Mouse (Mus musculus): ENCODE data around the gene Palld. TPM values are rescaled to one million over a fixed set of nuclear protein-coding genes. Genes with fewer than 3 reads are reported as not detected.

Gene Palld
- total and polyA plus RNA-seq, 3 experiments: 0.87 to 7.1 (median 2.6) TPM

DNA sequence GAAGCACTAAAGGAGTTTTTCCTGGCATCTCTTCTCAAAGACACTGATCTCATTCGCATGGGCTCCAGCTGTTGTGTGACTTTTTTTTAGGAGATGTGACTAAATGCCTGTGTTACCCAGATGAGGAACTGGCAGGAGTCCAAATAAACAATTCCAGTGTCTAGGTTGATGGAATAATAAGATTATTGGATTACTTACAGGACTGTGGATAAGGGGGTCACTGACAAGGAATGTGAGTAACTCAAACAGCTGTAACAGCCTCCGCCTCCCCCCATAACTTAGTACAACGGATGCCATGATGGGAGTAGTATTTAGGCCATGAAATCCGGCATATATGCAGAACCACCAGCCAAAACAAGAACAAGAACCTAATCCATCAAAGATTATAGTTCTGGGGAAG lies 14.8 kb upstream of the Palld start:
- DNase-seq (ENCODE audit: extremely low read depth): no peak
- H3K27me3 ChIP-seq (replicated peaks): no peaks in the 10 kb centered on the region
- H3K9ac ChIP-seq (ENCODE audit: insufficient read depth, low read depth): no peak overlapping the region
- no peaks in the 10 kb centered on the region for H3K4me1 ChIP-seq (ENCODE audit: control insufficient read depth in 1 of 2, insufficient read depth in 2 of 2)
- no peak overlapping the region for H3K27ac ChIP-seq (ENCODE audit: insufficient read depth, low read depth)
- H3K36me3 ChIP-seq (replicated peaks in 1 of 2; ENCODE audit: control insufficient read depth in 1 of 2, insufficient read depth in 1 of 2, low read length in 1 of 2): no peaks in the 10 kb centered on the region
- H3K9me3 ChIP-seq (replicated peaks; ENCODE audit: low read length): no peaks in the 10 kb centered on the region
- in situ Hi-C loops (cut with MboI; ENCODE audit: low pct_ligation_motif_present, low pct_unique_long_range_greater_than_20kb, low sequenced_read_pairs): no loop called here
- dilution Hi-C loops (cut with MboI; ENCODE audit: extremely low pct_ligation_motif_present, extremely low pct_unique_long_range_greater_than_20kb, low sequenced_read_pairs): no loop called here
- no peak for TF ChIP-seq UBTF (IDR thresholded peaks at IDR 0.05; ENCODE audit: low read depth, low read length)
- no peak for TF ChIP-seq JUND (conservative IDR thresholded peaks at IDR 0.05; ENCODE audit: low read depth, low read length)
- no peak for TF ChIP-seq USF1 (IDR thresholded peaks at IDR 0.05; ENCODE audit: low read depth, low read length)
- TF ChIP-seq CHD2 (IDR thresholded peaks at IDR 0.05; ENCODE audit: low read length): no peak
- TF ChIP-seq USF2 (conservative IDR thresholded peaks at IDR 0.05; ENCODE audit: low read depth, low read length): no peak
- TF ChIP-seq MAFK (IDR thresholded peaks at IDR 0.05; ENCODE audit: insufficient replicate concordance, low read length): no peak
- TF ChIP-seq POLR2A (IDR thresholded peaks at IDR 0.05; ENCODE audit: low read depth, low read length): no peak
- TF ChIP-seq EP300 (IDR thresholded peaks at IDR 0.05; ENCODE audit: low read length): no peak
- TF ChIP-seq ZMIZ1 (IDR thresholded peaks at IDR 0.05; ENCODE audit: low read depth, low read length): no peak
- no peak for TF ChIP-seq IRF4 (IDR thresholded peaks at IDR 0.05; ENCODE audit: low read depth, low read length)
- TF ChIP-seq HCFC1 (IDR thresholded peaks at IDR 0.05; ENCODE audit: low read depth, low read length): no peak
- TF ChIP-seq JUN (IDR thresholded peaks at IDR 0.05; ENCODE audit: insufficient read depth, low read depth, low read length): no peak
- no peak for TF ChIP-seq KAT2A (IDR thresholded peaks at IDR 0.05; ENCODE audit: insufficient replicate concordance, low read length)
- H3K4me2 ChIP-seq (ENCODE audit: insufficient read depth, low read depth, poor library complexity, severe bottlenecking): no peak overlapping the region
- H3K79me2 ChIP-seq (replicated peaks; ENCODE audit: control insufficient read depth, extremely low read depth, insufficient read depth, poor library complexity, severe bottlenecking): no peaks in the 10 kb centered on the region
- no peak overlapping the region for H3K4me3 ChIP-seq (replicated peaks in 1 of 3; ENCODE audit: low read depth in 2 of 3, low read length in 2 of 3, poor library complexity in 1 of 3)

DNA sequence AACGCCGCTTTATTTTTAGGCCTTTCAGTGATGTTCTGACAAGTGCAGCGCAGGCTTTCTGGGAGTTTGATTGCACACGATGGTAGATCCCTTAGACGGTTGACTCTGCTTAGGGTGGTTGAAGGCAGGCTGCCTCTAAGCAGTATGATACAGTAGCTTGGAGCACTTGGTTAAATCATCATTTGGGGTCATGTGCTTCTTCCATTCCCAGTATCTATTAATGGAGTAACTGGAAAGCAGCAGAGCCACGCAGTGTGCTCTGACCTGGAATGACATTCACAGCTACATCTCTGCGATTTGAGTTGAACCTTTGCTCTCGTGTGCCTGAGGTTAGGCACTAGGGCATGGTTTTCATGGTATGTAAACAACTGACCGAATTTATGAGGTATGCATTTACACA lies 11.5 kb upstream of the Palld start:
- Histone ChIP-seq H3K4me1 (ENCODE audit: control insufficient read depth in 1 of 2, insufficient read depth in 2 of 2) (peaks cover 0 to 4% of the 10 kb centered on the region in 2 experiments; a peak in 1 of 4 replicates), H3K36me3 (replicated peaks in 1 of 2; ENCODE audit: control insufficient read depth in 1 of 2, insufficient read depth in 1 of 2, low read length in 1 of 2) (no peaks in the 10 kb centered on the region), H3K4me2 (ENCODE audit: insufficient read depth, low read depth, poor library complexity, severe bottlenecking) (no peak overlapping the region), H3K9ac (ENCODE audit: insufficient read depth, low read depth) (no peak overlapping the region), H3K27ac (ENCODE audit: insufficient read depth, low read depth) (no peak overlapping the region), H3K79me2 (replicated peaks; ENCODE audit: control insufficient read depth, extremely low read depth, insufficient read depth, poor library complexity, severe bottlenecking) (no peaks in the 10 kb centered on the region), H3K27me3 (replicated peaks) (no peaks in the 10 kb centered on the region), H3K4me3 (replicated peaks in 1 of 3; ENCODE audit: low read depth in 2 of 3, low read length in 2 of 3, poor library complexity in 1 of 3) (no peak overlapping the region), H3K9me3 (replicated peaks; ENCODE audit: low read length) (no peaks in the 10 kb centered on the region)
- no peak for TF ChIP-seq GABPA (IDR thresholded peaks at IDR 0.05; ENCODE audit: insufficient replicate concordance, low read depth, low read length)
- TF ChIP-seq HCFC1 (IDR thresholded peaks at IDR 0.05; ENCODE audit: low read depth, low read length): no peak
- TF ChIP-seq CHD2 (IDR thresholded peaks at IDR 0.05; ENCODE audit: low read length): no peak
- no peak for TF ChIP-seq ZNF384 (IDR thresholded peaks at IDR 0.05; ENCODE audit: low read depth, low read length)
- no peak for TF ChIP-seq IRF4 (IDR thresholded peaks at IDR 0.05; ENCODE audit: low read depth, low read length)
- TF ChIP-seq SIN3A (IDR thresholded peaks at IDR 0.05; ENCODE audit: low read length): no peak
- no peak for TF ChIP-seq ELF1 (IDR thresholded peaks at IDR 0.05; ENCODE audit: low read depth, low read length)
- TF ChIP-seq ZKSCAN1 (IDR thresholded peaks at IDR 0.05; ENCODE audit: borderline replicate concordance, low read depth, low read length): no peak
- TF ChIP-seq ETS1 (conservative IDR thresholded peaks at IDR 0.05; ENCODE audit: low read depth, low read length): no peak
- TF ChIP-seq TBP (conservative IDR thresholded peaks at IDR 0.05; ENCODE audit: low read depth, low read length): no peak
- no peak for TF ChIP-seq MXI1 (IDR thresholded peaks at IDR 0.05; ENCODE audit: low read depth, low read length)
- no peak for TF ChIP-seq MAZ (IDR thresholded peaks at IDR 0.05; ENCODE audit: low read depth, low read length)
- no peak for TF ChIP-seq CTCF (conservative IDR thresholded peaks at IDR 0.05 in 1 of 2, IDR thresholded peaks at IDR 0.05 in 1 of 2; ENCODE audit: low read depth in 2 of 2, low read length in 2 of 2)
- no peak for TF ChIP-seq KAT2A (IDR thresholded peaks at IDR 0.05; ENCODE audit: insufficient replicate concordance, low read length)
- TF ChIP-seq ZMIZ1 (IDR thresholded peaks at IDR 0.05; ENCODE audit: low read depth, low read length): no peak
- no peak for TF ChIP-seq USF1 (IDR thresholded peaks at IDR 0.05; ENCODE audit: low read depth, low read length)
- no peak for TF ChIP-seq CHD1 (IDR thresholded peaks at IDR 0.05; ENCODE audit: low read depth, low read length)
- no peak for TF ChIP-seq NELFE (IDR thresholded peaks at IDR 0.05; ENCODE audit: low read depth, low read length)
- no peak for DNase-seq (ENCODE audit: extremely low read depth)
- dilution Hi-C loops (cut with MboI; ENCODE audit: extremely low pct_ligation_motif_present, extremely low pct_unique_long_range_greater_than_20kb, low sequenced_read_pairs) (no loop called here), in situ Hi-C loops (cut with MboI; ENCODE audit: low pct_ligation_motif_present, low pct_unique_long_range_greater_than_20kb, low sequenced_read_pairs) (no loop called here)
